Mouse (Mus musculus) adrenal gland, postnatal 25 days (tissue): ENCODE data around the gene Ints6. TPM values are rescaled to one million over a fixed set of nuclear protein-coding genes. Genes with fewer than 3 reads are reported as not detected.
"Not testable (repeated sequence)": the region's sequence is repeated elsewhere in the genome, so short reads cannot be mapped to it uniquely, and the experiment has no call there.

Source experiments
- DNase-seq: peaks from one replicate; pipeline ENCODE4 v3.0.0; 2021; ENCODE audit warnings: mixed read lengths
- total RNA-seq: library from RNA; stranded (reverse); gene quantifications from 2 replicates; pipeline ENCODE4 v1.2.3, GENCODE M21; 2021

Ints6 gene
- total RNA-seq, 1 experiment from 2014 or later: 80.8 TPM

DNA sequence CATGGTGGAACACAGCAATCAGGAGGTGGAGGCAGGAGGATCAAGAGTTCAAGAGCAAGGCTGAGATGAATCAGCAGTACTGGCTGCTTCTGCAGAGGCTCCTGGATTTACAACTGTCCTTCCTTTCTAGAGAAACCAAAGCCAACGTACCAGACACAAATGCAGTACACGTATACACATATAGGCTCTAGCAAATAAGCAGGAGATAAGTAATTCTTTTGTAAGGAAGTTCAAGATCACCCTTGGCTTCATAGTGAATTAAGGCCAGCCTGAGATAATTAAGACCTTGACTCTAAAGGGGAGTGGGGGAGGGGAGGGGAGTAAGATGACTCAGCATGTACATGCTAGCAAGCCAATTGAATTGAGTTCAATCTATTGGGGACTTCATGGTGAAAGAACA is 9.5 kb downstream of the Ints6 start:
- DNase-seq: peak; percentile 38

DNA sequence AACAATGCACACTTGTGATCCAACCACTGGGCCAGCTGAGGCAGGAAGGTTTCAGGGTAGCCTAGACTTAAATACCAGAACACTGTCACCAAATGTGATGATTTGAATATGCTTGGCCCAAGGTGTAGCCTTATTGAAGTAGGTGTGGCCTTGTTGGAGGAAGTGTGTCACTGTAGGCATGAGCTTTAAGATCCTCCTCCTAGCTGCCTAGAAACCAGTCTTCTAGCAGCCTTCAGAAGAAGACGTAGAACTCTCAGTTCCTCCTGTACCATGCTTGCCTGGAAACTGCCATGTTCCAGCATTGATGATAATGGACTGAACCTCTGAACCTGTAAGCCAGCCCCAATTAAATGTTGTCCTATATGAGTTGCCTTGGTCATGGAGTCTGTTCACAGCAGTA is 25.3 kb downstream of the Ints6 start:
- DNase-seq: no peak

DNA sequence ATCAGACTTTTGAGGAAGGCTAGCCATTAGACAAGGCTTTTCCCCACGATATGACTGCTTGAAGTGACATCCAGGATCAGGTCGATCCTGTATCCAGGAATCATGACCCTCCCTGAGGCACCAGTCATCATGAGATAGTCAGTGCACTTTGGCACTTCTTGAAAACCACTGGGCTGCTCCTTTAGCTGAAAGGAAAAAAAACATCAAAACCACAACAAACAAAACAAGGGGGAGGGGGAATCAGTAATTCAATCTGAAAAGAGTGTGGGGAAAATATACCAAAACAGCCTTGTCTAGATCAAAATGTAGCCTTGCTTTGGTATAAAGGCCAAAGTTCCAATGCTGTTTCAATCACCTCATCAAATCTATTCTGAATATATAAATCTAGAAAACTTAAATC is 27.3 kb downstream of the Ints6 start:
- DNase-seq: no peak

DNA sequence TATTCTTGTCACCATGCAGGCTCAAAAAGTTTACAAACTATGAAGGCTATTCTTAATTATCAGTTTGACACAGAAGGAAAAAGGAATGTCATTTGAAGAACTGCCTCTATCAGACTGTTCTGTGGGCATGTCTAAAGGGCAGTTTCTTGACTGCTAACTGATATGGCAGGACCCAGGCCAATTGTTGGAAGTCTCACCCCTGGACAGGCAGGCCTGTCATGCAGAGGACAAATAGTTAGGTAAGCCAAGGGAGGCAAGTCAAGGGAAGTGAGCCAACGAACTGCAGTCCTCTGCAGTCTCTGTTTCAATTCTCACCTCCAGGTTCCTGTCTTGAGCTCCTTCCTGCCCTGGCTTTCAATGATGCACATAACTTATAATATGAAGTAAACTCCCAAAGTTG is 29.1 kb downstream of the Ints6 start:
- no peak for DNase-seq

- DNase-seq: no peak
These were observed 36.4 kb downstream of the Ints6 start for GRCm38 (mm10) chr14:62724560-62724959.

DNA sequence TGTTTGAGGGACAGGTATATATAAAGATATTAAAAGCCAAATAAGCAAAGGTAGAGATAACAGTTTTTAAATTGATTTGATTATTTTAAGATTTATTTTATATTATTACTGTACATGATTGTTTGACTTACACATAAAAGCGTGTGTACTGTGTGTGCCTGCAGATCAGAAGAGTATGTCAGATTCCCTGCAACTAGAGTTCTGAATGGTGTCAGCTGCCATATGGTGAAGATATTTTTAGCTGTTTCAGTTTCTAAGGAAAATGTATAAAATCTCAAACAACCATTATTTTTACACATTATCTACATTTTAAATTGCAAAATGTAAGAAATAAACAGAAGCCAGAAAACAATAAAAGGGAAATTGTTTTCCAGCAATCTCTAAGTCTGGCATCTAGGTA is 39.3 kb downstream of the Ints6 start:
- no peak for DNase-seq

- DNase-seq: no peak
These were observed 42.8 kb downstream of the Ints6 start for GRCm38 (mm10) chr14:62718161-62718560.

DNA sequence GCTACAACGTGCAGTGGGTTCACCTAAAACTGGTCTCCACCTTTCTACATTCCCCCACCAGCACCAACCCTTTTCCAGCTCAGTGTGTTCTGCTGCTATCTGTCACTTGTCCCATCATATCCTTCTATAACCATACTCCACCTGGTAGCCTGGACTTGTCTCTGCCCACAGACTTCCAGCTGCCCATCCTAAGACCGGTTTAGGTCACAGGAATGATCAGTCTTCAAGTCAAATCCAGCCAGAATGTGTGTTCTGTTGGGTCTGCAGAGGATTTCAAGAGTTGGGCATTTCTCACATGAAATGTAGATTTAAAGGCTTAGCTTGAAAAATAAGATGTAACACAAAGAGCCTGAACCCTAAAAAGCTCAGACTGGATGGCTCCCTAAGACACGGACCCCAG is 87.3 kb downstream of the Ints6 start:
- no peak for DNase-seq

GRCm38 (mm10) chr14:62664976-62665673 is 95.8 kb downstream of the Ints6 start:
- peak; percentile 10 for DNase-seq

- no peak for DNase-seq
These were observed 97.6 kb downstream of the Ints6 start, which contains the start of gene Serpine3 for GRCm38 (mm10) chr14:62663367-62663766. Gene Serpine3, plus strand, starts transcription at chr14:62663667.

DNA sequence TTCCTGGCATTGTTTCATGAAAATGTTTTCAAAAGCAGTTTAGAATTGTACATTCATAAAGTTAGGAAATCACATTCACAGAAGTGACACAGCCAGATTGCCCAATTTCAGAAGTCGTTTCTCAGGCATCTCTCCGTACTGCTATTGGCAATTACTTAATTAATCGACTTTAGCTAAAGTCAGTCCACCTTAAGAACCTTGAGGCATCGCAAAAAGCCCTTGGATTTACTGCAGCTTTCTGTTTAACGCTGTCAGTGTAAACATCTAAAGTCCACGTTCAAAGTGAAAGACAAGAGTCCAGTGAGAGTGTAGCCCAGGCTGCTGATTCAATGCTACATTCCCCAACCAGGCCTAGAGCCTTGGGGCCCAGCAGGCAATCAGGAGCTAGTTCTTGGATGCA is 98.6 kb downstream of the Ints6 start:
- DNase-seq: no peak

- no peak for DNase-seq
These were observed 103.5 kb downstream of the Ints6 start for GRCm38 (mm10) chr14:62657469-62657868.

DNA sequence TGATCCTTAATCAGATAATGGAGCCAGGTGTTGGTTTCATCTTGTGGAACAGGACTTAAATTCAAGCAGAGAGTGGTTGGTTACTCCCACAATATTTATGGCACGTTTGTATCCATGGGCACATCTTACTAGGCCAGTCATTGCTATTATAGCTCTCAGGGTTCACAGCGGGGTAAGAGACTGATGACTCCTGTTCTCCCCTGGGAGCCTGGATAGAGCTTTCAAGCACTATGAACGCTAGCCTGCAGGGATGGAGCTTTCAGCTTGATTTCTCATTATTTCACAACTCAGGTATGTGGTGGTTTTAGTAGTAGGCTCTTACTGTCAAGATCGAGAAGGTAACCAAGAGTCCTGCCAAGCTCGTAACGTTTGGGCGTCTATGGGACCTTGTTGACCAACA is 105.0 kb downstream of the Ints6 start:
- no peak for DNase-seq

DNA sequence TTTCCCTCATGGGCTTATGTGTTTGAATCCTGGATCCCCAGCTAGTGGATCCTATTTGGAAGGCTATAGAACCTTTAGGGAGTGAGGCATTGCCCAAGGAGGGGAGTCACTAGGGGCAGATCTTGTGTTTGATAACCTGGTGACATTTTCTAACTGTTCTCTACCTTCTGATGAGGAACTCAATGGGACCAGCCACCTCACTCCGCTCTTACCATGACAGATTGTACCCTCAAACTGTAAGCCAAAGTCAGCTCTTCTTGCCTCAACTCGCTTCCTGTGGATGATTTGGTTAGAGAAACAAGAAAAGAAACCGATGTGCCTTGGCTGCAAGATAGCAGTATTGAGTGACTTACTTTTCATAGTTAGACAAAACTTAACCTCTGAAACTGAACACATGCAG is 109.2 kb downstream of the Ints6 start:
- DNase-seq: no peak

DNA sequence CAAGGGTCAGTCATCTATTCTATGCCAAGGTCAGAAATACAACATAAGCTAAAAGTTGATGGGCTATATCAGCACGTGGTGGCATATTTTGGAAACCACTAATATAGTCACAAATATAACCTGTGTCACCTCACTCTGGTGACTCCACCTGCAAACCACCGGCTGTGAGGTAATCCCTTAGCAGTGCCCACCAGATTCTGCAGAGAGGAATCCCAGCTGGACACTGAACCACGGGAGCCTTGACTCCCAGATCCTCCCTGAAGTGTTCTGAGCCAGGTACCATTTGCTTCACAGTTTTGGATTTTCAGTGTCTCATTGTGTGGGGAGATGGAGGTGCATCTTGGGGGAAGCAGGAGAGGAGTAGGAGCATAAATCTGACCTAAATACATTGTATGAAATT is 110.6 kb downstream of the Ints6 start:
- DNase-seq: no peak

GRCm38 (mm10) chr14:62648405-62648804 is 112.6 kb downstream of the Ints6 start:
- DNase-seq: no peak

- DNase-seq: not testable (repeated sequence)
These were observed 118.6 kb downstream of the Ints6 start for GRCm38 (mm10) chr14:62642368-62642767.

GRCm38 (mm10) chr14:62640396-62640795 is 120.6 kb downstream of the Ints6 start:
- DNase-seq: no peak

DNA sequence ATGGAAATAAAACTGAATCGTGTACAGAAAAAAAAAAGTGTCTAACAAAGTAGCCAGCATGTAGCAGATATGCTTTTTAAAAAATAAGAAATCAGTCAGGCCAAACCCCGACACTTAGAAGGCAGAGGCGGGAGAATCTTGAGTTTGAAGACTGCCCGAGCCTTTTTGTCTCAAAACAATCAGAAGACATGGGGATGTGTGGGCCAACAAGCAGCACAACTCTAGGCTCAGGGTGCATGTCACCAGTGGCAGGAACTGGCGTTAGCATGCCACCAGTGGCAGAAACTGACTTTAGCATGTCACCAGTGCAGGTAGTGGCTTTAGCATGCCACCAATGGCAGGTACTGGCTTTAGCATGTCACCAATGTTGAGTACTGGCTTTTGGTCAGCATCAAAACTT is 121.4 kb downstream of the Ints6 start:
- DNase-seq: no peak

GRCm38 (mm10) chr14:62639111-62639510 is 121.9 kb downstream of the Ints6 start:
- DNase-seq: peak; percentile 12

DNA sequence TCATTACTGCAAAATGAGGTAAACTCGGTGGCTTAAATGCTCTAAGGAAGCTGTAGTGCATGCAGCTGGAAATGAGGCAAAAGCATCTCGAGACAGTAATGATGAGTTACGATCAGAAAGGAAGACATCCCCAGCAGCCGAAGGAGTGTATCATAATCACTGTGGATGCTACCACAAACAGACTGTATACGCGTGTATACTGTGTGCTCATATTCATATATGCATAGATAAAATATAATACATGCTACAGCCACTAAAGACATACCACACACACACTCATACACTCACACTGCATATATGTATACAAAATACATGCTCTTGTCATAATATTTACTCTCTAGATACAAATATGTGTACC is 122.6 kb downstream of the Ints6 start:
- DNase-seq: no peak

DNA sequence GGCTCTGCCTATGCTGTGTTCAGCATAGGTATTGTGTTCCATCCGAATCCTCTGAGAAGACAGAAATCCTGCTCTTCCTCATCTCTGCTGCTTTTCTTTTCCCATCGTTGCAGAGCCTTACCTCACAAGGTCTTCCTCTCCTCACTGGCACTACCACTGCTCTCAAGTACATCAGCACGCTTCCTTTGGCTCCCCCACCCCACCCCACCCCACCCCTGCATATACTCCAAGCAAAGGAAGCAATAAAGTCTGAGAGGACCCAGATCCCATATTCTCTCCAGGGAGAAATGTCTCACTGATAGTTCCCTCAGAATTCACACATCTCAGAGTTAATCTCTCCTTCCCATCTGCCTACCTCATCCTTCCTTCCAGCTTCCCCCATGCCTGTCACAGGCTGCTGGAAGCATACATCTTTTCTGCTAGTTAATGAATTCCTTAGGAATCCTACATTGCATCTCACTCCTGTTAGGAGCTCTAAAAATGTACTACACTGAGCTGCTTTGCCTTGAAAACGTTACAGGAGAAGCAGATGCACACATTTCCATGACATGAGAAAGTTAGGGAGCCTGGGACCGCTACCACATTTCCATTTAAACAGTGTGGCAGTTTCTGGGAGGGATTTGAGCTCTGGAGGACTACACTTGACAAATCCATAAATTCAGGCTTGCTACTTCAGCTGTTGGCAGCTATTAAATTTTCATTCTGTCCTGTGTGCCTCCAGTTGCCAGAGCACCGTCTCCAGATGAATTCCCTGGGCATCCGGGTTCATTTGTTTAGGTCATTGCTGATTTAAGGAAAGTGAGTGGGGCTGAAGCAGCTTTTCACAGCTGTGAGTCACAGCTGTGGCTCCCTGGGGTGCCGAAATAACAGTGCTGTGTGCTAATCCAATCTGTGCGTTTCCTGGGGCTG is 123.3 kb downstream of the Ints6 start:
- no peak for DNase-seq

DNA sequence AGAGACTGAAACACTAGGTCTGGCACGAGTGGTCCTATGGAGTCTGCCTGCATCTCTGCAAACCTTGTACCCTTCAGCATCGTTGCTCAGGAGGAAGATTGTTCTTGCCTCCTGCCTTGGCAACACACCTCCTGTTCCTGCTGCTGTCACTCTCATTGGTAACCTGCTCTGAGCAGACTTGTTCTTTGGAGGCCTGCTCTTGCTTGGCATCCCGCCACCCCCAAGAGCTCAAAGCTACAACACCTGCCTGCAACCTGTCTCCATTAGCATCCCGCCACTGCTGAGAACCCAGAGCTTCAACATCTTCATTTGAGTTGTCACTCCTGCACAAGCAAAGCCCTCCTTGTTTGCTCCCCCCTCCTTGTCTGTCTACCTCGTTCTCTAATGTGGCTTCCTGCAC is 133.0 kb downstream of the Ints6 start:
- DNase-seq: no peak
